Mouse (Mus musculus): ENCODE data around the gene Drg1.

The Drg1 gene

DNA sequence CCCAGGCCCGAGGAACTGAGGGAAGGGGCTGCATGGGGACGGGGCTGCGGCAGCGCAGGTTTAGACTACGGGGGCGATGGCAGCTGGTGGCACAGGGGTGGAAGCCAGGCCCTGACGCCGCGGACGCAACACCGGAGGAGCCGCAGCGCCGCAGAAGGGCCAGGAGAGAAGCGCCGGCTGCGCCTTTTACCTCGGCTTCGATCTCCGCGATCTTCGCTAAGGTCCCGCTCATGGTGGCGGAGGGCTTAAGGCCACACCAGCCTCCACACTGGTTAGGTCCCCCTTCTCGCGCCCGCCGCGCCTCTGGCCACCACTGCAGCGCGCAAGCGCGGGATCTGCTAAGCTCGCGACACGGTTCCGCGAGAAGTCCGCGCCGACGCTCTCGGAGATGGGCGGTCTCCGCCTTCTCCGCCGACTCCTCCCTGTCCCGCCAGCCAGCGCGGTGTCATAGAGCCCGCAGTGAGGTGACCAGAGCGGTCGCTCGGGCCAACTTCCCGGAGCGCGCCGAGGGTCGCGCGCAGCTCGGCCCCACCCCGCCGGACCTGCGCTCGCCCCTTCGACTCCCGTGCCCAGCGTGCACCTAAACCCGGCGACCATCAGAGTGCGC, at the start of gene Drg1:
Drg1 (minus strand) TSS at position 337 of the 607 bp plus-strand sequence.
- peak; percentile 87 for DNase-seq

DNA sequence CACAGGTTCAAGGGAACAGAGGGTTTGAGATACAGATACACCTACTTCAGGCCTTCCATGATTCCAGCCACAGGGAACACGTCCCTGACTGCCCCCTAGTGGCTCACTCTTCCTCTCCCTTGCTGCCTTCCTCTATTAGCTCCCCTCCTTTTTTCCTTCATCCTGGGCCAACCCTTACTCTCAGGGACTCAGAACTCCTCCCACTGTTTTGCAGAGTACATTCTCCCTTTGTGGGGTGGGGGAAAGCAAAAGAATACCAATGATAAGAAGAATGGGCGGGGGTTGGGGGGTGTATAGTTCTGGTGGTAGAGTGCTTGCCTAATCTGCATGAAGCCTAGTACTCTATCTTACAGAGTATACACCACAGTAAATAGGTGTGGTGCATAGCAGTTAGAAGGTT, 47.9 kb upstream of the Drg1 start:
- DNase-seq, result peak in 1 of 2 experiments; percentile 60

DNA sequence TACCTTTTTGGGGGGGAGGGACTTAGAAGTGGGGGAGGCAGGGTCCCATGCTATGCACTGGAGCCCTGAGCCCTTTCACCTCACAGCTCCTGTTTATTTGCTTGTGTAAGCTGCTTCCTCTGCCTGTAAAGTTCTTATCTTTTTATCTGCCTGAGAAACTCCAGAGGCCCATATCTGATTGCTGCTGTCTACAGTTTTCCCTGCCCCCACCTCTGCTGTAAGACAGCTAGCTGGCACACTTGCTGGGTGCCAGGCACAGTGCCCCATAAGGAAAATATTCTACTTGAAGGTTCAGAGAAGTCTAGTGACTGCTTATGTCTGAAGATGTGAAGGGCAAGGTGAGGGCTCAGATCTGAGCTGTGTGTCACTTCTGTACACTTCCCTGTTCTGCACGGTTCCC, 47.1 kb upstream of the Drg1 start:
- no peak for DNase-seq

DNA sequence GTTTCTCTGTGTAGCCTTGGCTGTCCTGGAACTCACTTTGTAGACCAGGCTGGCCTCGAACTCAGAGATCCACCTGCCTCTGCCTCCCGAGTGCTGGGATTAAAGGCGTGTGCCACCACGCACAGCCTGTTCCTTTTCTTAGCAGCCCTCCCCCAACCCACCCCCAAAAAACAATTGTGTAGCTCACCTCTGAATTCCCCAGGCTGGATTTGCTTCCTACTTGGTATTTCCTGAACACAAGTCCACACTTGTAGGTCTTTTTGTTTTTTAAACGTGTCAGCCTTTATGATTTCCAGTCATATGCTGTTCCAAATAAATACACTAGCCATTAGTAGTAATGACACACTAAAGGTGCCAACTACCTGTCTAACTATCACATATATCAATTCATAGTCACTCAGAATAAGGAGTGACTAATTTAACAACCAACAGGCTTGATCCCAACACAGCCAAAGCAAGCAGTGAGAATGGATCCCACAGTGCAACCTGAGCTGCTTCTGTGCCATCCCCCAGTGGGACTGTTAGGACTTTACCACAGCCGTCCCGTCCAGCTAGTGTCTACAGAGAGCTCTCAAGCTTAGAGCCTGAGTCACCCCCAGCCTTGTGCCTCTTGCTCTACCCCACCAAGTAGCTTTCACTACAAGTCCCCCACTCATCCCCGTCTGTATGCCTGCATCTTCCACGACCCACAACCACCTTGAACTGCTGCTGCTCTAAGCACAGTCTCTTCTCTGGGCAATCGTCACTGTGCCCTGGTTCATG, 45.6 kb upstream of the Drg1 start:
- no peak for DNase-seq

DNA sequence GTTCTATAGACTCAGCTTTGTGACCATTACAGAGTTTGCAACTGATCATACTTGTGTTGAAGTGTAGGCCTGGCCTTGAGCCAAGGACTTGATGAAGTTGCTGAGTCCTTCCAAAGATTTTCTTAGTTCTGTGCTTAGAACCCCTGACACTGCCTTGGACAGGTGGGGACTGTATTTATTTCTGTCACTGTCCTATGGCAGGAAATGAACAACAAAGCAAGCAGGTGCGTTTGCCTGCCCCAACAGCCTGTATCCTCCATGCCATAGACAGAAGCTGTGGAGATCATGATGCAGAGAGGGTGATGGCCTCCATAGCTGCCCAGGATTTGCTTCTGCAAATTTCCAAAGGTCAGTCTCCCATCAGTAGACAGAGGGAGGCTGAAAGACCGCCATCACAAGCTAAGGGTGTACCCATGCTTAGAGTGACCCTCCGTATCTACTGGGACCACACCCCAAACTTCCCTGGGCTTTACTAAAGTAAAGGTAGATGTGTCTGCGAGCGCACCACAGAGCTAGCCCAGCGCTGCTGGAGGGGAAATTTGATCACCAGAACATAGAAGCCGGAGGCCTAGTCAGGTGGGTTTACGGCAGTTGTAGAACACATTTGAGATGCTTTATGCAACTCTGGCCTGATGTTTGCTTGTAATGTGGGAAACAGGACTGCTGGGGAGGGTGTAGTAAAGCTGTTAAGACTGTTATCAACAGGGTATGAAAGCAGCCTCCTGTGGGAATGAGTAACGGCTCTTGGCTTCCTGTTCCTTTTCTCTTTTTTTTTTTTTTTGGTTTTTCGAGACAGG, 44.8 kb upstream of the Drg1 start:
- no peak for DNase-seq

DNA sequence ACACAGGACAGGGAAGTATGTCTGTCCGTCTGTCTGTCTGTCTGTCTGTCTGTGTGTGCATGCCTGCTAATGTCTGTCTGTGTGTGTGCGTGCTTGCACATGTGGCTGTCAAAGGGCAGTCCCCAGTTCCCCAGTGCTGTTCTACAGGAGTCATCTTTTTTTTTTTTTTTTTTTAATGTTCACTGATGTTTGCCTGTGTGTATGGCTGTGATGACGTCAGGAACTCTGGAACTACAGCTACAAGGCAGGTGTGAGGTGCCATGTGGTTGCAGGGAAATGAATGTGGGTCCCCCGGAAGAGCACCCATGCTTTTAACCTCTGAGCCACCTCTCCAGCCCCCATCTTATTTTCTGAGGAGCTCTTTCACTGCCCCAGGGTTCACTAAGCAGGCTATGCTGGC, 43.7 kb upstream of the Drg1 start:
- no peak for DNase-seq

DNA sequence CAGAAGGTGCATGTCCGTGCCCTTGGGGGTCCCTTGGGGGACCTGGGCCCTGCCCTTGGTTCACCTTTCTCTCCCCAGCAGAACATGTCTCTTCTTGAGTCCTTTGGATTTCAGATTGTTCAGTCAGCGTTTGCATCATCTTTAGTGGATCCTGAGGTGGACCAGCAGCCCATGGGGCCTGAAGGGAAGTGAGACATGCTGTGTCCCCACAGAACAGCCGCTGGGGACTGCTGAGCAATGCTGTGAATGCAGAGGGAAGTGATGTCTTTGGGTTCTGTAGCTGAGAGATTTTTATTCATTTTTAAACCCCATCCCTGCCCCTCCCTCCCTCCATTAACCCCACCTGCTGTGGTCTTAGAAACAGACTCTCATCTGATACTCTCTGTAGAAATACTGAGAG, 41.7 kb upstream of the Drg1 start:
- DNase-seq, result no peak

DNA sequence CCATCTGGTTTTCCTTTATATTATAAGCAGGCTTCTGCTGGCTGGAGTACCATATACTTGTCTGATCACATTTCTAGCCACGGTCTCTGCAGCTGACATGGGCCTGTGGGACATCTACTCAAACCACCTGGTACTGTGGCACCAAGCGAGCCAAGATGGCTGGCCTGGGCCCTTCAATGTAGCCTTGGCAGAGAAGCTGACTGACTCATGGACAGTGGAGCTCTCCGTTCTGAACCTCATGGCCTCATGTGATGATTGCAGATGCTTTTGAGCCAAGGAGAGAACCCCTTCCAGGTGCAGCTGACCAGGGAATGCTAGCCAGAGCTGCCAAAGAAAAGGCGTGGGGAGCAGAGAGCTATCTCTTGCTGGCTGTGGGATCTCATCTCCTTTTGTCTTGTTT, 39.6 kb upstream of the Drg1 start:
- no peak for DNase-seq

DNA sequence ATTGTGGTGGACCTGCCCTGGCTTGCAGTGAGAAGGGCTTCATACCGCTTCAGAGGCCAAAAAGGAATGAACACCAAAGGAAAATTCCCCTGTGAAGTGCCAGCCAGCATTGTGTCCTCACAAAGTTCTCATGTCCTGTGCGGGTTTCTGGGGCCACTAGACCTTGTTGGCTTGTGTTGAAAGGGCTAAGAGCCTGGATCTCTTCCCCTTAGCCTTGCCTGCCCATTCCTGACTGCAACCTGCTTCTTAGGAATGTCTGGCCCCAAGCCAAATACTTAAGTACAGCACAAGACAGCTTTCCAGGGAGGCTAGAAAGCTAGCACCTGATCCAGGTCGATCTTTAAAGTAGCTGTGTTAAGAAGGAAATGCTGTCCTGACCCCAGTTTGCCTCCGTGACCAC, 36.6 kb upstream of the Drg1 start:
- no peak for DNase-seq

DNA sequence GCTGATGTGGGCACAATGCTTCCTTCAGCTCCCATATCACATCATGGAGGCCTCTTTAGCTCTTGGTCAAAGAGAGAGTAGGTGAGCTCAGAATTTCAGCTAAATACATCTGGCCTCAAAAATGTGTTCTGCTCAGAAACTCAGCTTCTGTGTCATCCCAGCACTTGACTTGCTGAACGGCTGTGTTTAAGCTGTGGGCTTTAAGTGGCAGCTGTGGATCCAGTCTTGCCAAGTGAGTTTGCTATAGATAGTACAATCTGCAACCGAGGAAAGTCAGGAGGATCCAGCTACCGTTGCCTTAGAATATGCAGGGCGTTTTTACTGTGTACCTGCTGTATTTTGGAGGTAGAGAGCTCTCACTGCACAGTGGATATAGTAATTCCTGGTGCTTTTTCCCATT, 36.2 kb upstream of the Drg1 start:
- no peak for DNase-seq

DNA sequence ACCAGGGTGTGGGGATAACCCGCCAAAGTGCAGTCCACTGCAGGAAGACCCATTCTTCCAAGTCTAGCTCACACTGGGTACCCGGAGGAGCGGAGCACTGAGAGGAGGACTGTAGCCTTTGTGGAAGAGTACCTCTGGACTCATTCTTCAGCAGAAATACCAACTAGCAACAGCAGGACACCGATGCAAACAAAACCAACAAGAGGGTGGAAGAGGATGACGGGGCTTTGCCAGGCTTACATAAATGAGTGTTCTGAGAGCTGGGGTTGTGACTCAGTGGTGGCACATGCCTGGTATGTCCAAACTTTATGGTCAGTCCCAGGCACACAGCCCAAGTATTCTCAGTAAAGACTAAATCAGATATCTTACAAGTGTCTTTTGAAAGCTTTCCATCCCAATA, 34.9 kb upstream of the Drg1 start:
- DNase-seq, result no peak

DNA sequence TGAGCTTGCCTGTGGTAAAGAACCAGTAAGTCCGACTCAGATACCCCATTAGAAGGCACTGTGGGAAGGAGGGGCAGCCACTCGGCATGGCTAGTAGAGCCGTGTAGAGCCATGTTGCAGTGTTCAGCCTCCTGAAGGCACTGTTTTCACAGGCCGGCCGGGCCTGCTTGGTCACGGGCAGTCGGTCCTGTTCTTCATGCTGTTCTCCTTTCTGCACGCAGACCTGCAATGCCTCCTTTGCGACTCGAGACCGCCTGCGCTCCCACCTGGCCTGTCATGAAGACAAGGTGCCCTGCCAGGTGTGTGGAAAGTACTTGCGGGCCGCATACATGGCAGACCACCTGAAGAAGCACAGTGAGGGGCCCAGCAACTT, 32.6 kb upstream of the Drg1 start:
- DNase-seq, result no peak

DNA sequence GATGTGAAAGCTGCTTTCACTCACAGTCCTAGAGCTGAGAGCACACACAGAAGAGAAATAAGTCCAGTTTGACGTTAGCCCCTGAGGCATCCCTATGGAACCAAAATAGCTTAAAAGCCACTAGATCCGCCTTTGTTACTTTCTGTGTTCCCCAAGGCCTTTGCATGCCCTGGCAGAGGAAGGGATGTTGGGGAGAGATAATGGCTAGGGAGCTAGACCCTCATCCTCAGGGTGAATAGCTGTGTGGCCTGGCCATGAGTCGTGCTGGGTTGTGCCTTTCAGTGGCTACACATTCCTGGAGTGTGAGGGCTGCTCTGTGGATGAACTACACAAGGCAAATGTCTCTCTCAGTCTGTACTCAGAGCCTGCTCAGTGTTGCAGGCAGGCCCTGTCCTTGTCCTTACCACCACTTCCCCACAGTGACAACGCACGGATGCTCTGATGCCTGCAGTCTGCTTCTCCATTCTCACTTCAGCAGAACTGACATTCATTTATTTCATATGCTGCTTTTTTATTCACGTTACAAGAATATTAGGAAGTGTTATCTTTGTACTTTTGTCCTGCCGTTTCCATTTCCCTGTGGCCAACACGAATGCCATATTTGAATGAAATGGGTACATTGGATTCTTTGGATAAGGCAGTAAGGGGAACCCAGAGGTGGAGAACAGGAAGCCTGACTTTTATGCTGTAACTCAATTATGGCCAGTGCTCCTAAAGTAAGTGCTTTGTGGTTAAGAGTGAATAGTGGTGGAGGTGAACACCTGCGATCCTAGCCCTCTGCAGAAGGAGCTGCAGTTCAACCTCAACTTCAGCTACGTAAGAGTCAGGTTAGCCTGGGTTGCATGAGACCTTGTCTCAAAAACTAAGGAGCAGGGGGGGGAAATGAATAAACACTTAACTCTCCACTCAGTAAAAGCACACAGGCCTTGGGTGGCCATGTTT, 31.9 kb upstream of the Drg1 start:
- DNase-seq, result no peak

DNA sequence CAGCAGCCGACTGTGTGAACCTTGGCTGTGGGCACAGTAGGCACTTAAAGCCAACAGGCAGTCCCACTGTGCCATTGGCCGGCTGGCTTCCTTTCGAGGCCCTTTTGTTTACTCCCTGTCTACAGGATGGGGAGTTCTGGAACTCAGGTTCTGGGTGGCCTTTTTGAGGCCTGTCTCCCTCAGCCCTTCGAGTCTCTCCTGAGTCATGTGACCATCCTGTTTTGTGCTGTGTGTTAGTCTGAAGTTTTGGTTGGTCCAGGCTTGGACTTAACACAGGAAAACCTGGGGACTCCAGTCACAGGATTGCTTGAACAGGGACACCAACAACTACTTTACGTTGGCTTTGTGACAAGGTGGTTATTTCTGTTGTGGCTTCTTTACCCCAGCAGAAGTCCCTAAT, 29.8 kb upstream of the Drg1 start:
- DNase-seq, result no peak

DNA sequence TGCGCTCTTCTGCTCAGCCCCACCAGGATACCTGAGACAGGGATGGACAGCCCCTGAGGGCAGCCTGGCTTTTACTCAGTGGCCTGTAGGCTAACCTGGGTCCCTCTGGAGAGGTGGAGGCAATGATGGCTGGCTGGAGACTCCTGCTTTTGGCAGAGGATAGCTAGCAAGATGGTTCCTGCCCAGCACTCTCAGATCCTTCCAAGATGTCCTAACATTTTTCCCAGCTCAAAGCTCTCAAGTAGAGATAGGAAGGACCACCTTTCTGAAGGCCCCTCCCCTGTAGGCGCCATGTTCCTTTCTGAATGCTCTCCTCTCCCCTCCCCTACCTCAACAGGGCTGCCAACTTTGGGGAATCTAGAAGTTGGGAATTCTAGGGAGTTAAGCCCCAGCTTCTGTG, 28.4 kb upstream of the Drg1 start:
- DNase-seq, result no peak

DNA sequence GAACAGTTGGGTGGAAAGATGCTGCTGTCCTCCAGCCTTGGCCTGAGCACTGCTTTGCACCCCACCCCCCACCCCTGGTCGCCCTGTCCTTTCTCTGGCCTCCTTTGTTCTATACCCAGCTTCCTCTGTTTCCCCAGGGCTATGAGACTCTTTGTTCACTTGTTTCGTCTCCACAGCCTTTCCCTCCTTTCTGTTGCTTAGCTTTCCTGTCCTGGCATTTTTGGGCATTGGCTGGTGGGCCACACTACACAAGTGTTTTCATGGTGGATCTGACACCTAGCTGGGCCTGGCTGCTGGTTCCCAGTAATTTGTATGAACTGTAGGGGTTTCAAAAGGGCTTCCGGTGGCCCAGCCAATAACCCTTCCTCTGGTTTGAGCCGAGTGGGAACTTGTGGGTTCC, 27.1 kb upstream of the Drg1 start:
- no peak for DNase-seq

DNA sequence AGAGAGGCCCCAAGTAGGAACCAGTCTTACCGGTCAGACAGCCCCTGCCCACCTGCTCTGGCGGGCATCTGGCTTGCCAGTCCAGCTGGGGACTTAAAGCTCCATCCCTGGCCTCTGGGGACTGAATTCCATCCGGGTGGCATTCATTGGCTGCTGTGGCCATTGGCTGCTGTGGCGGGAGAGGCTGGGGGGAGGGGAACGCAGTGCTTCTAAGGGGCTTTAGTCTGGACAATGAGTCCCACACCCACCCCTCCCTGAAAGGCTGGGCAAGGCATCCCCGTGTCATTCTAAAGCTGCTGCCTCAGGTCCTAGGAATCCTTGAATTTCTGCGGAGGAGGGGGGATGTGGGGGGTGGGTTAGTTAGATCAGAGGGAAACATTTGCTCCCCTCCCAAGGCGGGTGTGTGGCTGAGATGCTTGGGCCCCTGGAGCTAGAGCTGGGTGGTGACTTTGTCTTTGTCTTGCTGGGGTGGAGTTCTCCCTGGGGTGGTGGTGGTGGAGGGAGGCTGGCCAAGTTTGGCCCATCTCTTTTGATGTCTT, 26.6 kb upstream of the Drg1 start:
- DNase-seq, result no peak

DNA sequence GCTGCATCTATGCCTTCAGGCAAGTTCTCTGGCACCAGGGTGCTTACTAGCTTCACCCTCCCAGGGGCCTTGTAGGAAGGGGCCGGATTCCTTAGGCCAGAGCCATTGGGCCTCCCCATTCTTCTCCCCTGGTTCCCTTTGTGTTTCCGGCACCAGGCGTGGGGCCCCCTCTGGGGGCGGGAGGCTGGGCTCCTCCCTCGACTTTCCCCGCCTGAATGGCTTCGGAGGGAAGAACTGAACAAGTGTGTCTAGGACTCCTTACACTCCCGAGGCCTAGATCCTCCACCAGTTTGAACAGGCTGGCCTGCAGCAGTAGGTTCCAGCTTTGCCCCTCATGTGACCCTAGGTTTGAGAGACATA, 25.8 kb upstream of the Drg1 start:
- DNase-seq, result peak; percentile 43 to 54

DNA sequence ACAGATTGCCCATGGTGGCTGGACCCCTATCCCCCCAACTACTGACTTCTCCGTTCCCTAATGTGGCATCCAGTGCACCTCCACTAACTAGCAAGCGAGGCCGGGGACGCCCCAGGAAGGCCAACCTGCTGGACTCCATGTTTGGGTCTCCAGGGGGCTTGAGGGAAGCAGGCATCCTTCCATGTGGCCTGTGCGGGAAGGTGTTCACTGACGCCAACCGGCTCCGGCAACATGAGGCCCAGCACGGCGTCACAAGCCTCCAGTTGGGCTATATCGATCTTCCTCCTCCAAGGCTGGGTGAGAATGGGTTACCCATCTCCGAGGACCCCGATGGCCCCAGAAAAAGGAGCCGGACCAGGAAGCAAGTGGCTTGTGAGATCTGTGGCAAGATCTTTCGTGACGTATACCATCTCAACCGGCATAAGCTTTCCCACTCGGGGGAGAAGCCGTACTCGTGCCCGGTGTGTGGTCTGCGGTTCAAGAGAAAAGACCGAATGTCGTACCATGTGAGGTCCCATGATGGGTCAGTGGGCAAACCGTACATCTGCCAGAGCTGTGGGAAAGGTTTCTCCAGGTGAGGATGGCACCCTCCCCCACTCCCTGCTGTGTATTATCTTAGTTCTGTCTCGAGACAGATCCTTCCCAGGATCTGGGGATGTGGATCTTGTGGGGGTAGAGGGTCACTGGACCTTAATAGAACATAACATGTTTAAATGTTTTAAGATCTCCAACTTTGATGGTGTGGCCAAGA, 25.3 kb upstream of the Drg1 start:
- peak; percentile 17 to 29 for DNase-seq

DNA sequence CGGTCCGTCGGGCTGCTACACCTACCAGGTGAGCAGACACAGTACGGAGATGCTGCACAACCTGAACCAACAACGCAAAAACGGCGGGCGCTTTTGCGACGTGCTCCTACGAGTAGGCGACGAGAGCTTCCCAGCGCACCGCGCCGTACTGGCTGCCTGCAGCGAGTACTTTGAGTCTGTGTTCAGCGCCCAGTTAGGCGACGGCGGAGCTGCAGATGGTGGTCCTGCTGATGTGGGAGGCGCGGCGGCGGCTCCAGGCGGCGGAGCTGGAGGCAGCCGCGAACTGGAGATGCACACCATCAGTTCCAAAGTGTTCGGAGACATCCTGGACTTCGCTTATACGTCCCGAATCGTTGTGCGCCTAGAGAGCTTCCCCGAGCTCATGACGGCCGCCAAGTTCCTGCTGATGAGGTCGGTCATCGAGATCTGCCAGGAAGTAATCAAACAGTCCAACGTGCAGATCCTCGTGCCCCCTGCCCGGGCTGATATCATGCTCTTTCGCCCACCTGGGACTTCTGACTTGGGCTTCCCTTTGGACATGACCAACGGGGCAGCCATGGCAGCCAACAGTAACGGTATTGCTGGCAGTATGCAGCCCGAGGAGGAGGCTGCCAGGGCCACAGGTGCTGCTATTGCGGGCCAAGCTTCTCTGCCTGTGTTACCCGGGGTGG, 24.6 kb upstream of the Drg1 start:
- DNase-seq, result peak; percentile 16 to 56
